Mouse (Mus musculus) forelimb bud, embryonic 11.5 days (tissue): ENCODE data around the gene Ascl5.

ENCODE experiments used
- DNase-seq: peaks from one replicate; pipeline ENCODE4 v3.0.0-alpha.2; 2012; ENCODE audit warnings: low read depth, low spot score

The Ascl5 gene

GRCm38 (mm10) chr1:136050312-136051012, at the start of gene Ascl5:
TSS of gene Ascl5 (plus strand) at chr1:136050804.
- DNase-seq, result no peak

DNA sequence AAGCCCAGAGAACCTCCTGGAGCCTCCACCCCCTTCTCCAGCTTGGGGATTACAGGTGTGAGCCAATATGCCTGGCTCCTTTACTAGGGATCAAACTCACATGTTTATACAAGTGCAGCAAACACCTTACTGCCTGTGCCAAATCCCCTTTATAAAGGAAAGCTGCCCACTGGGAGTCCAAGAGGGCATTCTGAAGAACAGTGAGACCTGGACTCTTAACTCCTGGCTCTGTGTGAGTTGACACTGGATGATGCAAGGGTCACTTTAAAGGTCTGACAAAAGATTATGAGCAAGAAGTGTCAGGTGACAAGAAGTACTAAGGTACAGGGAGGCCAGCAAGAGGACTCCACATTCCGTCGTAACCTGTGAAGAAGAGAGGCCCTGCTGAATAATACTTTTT, 49.2 kb upstream of the Ascl5 start:
- DNase-seq, result no peak

GRCm38 (mm10) chr1:136006292-136006748, 44.3 kb upstream of the Ascl5 start, which contains the start of gene Igfn1:
TSS of gene Igfn1 (minus strand) at chr1:136006342.
- DNase-seq, result no peak

DNA sequence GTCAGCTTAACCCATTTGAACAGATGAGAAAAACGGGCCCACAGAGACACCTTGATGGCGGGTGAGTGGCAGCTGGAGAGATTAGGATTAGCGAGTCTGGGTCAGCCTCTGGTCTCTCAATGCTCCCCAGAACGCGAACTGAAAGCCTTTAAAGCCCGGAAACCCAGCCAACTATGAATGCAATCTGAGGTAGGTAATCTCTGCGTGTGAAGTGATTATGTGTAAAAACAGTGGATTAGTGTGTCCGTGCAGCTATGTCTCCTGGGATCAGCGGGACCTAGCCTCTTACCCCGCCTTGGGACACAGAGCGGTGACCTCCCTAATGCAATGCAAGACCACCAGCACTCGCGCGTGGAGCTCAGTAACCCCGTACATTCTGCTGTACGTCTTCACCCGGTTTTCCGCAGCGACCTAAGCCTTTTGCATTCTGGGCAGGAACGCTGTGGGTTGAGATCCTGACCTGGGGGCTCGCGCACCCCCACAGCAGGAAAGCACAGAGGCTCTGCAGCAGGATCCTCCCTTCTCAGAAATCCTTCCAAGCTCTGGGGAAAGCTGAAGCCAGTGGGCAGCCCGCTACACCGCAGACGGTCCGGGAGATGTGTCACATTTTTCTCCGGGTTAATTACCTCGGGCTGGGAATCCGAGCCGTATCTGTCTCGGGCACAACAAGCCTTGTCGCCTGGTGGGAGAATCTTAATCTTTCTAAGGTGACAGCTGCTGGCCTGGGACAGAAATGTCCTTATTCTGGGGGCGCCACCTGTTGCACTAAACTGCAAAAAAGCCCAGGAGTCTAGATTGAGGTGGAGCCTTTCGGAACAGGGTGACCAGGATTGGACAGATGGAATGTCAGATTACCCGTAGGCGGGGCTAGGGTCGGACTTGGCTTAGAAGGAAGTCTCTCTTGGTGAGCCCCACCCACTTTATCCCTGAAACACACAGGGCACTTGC, 43.1 kb upstream of the Ascl5 start, which contains the start of gene Tmem9:
TSS of gene Tmem9 (plus strand) at position 940 of the 948 bp plus-strand sequence.
- DNase-seq, result peak; percentile 79

DNA sequence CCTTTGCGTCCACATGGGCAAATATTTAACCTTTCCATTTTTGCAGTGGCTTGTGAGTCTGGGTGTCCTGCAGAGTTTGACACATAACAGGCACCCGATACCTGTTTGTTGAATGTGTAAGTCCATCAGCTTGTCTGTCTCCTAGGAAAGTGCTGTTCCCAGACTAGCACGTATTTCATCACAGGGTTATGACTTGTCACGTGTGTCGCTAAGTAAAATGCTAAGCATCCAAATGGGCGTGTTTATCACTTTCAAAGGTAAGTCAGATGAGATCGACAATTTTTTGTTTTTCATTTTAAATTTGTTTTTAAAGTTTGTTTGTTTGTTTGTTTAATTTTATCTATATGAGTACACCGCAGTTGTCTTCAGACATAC, 42.5 kb upstream of the Ascl5 start:
- no peak for DNase-seq

DNA sequence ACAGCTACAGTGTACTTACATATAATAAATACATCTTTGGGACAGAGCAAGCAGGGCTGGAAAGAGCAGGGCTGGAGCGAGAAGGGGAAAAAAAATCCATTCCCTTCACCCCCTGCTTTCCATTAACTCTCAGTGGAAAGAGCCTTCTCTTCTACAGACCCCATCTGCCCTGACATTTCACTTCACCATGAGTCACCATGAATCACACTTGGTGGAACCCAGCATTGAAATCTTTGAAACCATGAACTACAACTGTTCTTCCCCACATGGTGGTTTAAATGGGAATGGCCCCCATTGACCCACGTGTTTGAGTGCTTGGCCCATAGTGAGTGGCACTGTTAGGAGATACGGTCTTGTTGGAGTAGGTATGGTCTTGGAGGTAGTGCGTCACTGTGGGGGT, 40.4 kb upstream of the Ascl5 start:
- no peak for DNase-seq

DNA sequence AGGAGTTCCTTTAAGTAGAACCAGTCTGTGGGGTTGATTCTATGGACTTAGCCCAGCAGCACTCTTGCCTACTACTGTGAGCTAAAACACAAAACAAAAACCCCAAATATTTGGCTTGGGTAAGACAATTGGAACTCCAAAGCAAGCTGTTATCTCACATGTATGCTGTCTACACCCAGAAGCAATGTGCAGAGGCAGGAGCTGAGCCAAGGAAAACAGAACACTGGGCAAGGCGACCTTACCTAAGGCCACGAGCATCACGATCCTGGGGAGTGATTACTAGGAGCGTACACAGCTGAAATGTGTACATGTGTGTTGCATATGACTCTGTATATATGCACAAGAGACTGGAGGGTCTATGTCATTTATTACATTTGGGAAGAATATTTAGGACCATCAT, 37.1 kb upstream of the Ascl5 start:
- DNase-seq, result no peak

DNA sequence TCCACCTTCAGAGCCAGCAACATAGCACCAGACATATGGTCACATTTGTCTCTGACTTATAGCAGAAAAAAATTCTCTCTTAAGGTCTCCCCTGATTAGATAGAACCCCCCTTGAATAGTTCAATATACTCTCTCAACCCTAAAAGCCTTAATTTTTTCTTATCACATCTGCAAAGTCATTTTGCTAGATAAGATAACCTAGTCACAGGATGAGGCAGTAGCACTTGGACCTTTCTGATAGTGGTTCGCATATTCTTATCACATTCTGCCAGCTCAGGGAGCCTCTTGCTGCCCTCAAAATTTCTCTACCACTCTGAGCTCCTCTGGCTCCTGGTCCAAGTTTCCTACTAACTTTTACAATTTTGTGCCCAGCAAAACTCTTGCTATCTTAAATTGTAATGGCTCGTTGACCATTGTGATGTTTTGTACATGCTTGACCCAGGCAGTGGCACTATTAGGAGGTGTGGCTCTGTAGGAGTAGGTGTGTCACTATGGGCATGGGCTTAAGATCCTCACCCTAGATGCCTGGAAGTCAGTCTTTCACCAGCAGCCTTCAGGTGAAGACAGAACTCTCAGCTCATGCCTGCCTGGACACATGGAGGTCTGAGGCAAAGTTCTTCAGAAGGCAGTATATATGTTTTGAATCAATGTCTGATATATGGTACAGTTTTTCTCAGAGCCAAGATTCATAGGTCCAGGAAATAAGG, 35.7 kb upstream of the Ascl5 start:
- DNase-seq, result no peak

- peak; percentile 40 for DNase-seq
Observed at GRCm38 (mm10) chr1:136017307-136017706, 33.3 kb upstream of the Ascl5 start.

DNA sequence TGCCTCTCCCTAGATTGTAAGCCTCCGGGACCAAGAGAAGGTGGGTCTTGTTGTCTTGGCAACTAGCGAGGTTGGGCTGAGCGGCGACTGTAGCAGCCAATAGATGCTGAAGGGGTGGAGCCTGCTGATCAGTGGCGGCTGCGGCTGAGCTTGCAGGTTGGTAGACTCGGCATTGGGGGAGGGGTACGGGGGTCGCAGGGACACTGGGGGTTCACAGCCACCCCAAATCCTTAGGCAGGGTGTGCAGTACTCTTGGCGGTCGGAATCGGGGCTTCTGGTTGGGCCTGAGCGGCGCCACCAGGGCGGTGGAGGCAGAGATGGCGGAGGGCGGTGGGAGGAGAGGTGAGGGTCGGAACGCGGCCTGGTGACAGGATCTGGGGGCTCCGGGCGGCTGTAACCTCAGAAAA, 32.7 kb upstream of the Ascl5 start:
- DNase-seq, result peak; percentile 95

DNA sequence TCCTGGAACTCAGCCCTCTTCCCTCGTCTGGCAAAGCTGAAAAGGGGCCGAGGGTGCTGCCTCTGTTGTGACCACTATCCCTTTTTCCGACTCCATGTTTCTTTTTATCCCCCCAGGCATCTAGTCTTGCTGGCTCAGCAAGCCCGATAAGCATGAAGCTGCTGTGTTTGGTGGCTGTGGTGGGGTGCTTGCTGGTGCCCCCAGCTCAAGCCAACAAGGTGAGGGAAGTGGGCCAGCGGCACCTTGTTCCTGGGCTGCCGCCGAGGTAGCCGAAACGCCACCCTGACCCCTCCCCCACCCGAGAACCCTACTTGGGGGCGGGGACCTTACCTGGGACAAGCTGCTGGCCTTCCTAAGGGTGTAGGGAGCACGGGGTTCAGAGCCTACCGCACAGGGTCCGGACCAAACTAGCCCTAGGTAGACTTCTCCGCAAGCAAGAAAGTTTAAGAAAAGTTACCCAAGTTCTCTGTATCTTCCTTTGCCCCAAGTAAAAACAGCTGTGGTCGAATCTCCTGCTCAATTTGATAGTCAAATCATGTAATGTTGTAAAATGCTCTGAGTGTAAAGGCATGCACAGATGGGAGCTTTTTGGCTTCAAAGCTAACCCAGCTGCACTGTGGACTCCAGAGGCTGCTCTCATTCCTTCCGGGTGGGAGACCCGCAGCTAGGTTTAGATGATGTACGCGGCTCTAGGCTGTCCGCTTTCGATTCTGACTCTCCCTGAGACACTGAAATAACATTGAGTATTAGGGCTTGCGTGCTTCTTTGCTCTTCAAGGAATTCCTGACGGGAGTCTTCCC, 32.0 kb upstream of the Ascl5 start:
- DNase-seq, result peak; percentile 49

GRCm38 (mm10) chr1:136030201-136030600, 20.4 kb upstream of the Ascl5 start:
- no peak for DNase-seq

DNA sequence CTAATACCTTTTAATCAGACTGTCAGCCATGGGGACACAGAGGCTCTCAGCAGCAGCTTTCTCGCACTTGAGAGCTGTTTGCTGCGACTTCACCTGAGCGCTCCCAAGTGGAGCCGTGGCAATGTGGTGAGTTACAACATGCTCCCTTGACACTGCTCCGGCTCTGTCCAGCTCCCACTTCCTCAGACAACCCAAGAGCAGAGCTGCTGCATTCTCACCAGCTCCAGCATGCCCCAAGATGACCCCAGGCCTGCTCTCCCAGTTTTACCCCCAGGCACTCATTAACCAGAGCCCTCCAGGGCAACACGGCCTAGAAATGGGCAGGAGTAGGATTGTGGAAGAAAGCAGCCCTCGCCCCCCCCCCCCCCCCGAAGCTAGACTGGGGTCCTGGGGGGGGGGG, 18.9 kb upstream of the Ascl5 start:
- no peak for DNase-seq

- DNase-seq, result no peak
Observed at GRCm38 (mm10) chr1:136032961-136033360, 17.6 kb upstream of the Ascl5 start.

DNA sequence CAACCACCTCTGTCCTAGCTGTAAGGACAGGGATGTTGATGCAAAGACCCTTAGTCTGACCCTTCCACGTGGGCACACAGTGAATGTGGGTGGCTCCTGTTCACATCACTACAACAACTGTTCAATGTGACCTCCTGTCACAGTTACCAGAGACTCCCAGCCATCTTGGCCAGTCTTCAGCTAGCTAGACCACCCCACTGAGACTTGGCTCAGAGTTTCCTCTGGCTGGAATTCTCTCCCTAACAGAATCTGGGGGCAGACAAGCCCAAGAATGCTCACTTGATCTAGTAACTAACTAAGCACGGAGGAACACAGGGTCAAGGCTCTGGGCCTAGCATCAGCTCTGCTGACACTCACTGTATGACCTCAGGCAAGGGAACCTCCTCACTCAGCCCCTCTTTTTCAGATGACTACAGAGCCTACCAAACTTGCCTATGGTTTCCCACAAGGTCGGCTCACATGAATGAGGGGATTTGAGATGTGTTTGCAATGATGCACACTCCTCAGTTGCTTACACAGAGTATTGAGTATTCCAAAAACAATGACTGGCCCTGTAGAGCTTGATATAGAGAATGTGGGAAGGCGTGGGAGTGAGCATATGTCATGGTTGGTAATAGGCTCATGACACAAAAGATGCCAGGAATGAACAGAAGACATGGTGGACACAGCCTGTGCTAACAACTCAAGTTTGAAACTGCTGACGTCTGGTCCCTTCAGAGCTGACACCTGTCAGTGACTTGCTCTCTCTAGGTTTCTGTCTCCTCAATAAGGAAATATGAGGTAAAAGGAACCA, 11.7 kb upstream of the Ascl5 start:
- DNase-seq, result no peak

GRCm38 (mm10) chr1:136040452-136040851, 10.2 kb upstream of the Ascl5 start:
- DNase-seq, result no peak

DNA sequence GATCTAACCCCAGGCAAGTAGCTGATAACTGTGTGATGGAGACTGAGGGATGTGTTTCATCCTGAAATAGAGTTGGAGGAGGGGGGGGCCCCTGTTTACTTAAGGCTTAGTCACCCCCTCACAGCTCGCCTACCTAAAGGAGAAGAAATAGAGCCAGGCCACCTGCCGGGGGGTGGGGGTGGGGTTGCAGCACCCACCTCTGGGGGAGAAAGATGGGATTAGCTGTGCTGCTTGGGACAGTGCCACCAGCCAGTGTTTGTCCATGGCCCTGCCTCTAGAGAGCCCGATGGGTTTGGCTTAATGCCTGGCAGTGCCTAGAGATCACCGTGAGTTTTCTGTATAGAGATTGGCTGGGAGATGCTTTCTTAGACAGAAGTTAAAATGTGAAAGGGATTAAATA, 9.7 kb upstream of the Ascl5 start:
- DNase-seq, result no peak

DNA sequence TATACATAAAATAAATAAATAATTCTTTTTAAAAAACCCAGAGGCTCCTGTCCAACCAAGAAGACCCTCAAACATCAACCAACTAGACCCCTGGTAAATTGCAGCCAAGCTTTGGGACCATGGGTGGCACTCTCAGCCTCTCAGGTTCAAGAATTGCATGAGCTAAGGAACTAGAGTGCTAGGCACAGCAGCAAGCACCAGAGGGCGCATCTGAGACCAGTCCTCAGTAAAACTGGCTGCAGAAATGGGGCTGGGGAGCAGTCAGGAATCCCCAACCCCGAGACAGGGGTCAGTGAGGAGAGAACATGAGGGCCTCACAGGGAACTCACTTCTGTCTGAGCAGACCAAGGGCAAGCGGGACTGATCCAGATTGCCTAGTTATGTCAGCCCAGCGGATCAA, 4.8 kb upstream of the Ascl5 start:
- peak; percentile 64 for DNase-seq

GRCm38 (mm10) chr1:136047432-136047831, 3.2 kb upstream of the Ascl5 start:
- peak; percentile 30 for DNase-seq

DNA sequence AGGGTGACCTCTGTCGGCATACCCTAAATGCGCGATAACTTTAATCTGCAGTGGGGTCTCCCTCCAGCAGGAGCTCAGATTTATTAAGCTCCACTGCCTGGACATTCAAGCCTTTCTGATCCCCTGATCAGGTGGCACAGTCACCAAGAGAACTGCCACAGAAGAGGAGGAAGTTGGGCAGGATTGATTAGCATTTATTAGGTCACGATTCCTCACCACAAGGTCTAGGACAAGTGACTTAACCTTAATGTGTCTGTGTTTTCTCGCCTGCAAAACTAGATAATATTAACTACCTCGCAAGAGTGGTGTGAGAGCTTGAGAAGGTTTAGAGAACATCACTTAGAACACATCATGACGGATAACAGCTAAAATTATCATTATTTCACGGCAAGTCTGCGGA, 2.7 kb upstream of the Ascl5 start:
- no peak for DNase-seq

DNA sequence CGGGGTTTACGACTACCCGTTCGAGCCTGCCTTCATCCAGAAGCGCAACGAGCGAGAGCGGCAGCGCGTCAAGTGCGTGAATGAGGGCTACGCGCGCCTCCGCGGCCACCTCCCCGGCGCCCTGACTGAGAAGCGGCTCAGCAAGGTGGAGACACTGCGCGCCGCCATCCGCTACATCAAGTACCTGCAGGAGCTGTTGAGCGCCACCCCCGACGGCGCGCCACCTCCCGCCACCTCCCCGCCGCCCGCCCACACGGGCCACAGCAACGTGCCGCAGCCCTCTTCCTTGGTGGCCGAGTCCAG, 360 bp downstream of the Ascl5 start:
- DNase-seq, result no peak
